27 mouse cellular contexts compared by ENCODE assay signal in the genomic region with DNA sequence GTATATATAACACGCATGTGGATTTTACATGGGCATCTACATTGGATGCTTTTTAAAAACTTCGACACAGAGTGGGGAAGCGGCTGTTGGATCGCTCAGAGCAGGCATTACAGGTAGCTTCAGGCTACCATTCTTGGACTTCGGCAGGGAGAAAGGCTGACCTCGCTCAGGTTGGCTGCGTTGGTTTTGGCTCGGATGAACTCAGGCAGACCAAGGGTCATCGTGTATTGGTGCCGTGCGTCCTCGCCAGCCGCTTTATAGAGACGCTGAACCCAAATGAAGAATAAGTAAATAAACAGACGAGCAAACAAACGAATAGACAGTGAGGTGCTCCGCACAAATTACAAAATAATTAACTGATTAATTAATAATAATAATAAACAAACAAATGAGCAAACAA. TPM values are rescaled to one million over a fixed set of nuclear protein-coding genes. Genes with fewer than 3 reads are reported as not detected.
"Had no signal": no experiment of that assay in that cellular context is flagged by ENCODE, and none has a peak within 500 bp of the region (broad histone marks: within the 10 kb centered on the region; RNA-seq: fewer than 3 reads in every experiment).

No protein-coding gene starts in this region.

- DNase-seq: lung, adult 2 months; lung, postnatal 14 days; lung, postnatal 4 days; midbrain, embryonic 14.5 days; right cerebral cortex, adult 18-20 months; right cerebral cortex, postnatal 14 days; right cerebral cortex, postnatal 4 days; thymus, adult 2 months; thymus, postnatal 14 days; thymus, postnatal 4 days had no signal

- H3K36me3 ChIP-seq: intestine, embryonic 15.5 days; limb, embryonic 10.5 days; limb, embryonic 13.5 days; liver, embryonic 12.5 days; liver, embryonic 15.5 days; neural tube, embryonic 12.5 days; neural tube, embryonic 15.5 days had no signal

- H3K4me1 ChIP-seq: intestine, embryonic 15.5 days; limb, embryonic 10.5 days; limb, embryonic 13.5 days; liver, embryonic 12.5 days; liver, embryonic 15.5 days; neural tube, embryonic 12.5 days had no signal

- H3K27me3 ChIP-seq: intestine, embryonic 15.5 days; liver, embryonic 15.5 days; neural tube, embryonic 12.5 days had no signal

- H3K9me3 ChIP-seq: intestine, embryonic 15.5 days; limb, embryonic 10.5 days; limb, embryonic 13.5 days; liver, embryonic 12.5 days; liver, embryonic 15.5 days; neural tube, embryonic 12.5 days; neural tube, embryonic 15.5 days had no signal

- H3K27ac ChIP-seq: intestine, embryonic 15.5 days; kidney, postnatal 0 days; limb, embryonic 10.5 days; limb, embryonic 13.5 days; liver, embryonic 12.5 days; liver, embryonic 15.5 days; neural tube, embryonic 12.5 days; neural tube, embryonic 15.5 days; stomach, postnatal 0 days had no signal

- H3K9ac ChIP-seq: intestine, embryonic 15.5 days; limb, embryonic 13.5 days; liver, embryonic 12.5 days; liver, embryonic 15.5 days; neural tube, embryonic 12.5 days; neural tube, embryonic 15.5 days had no signal

- H3K4me2 ChIP-seq: intestine, embryonic 15.5 days; limb, embryonic 13.5 days; liver, embryonic 12.5 days; liver, embryonic 15.5 days; midbrain, embryonic 11.5 days; neural tube, embryonic 12.5 days; neural tube, embryonic 15.5 days had no signal

- H3K4me3 ChIP-seq: intestine, embryonic 15.5 days; limb, embryonic 10.5 days; limb, embryonic 13.5 days; liver, embryonic 12.5 days; liver, embryonic 15.5 days; neural tube, embryonic 12.5 days; neural tube, embryonic 15.5 days had no signal

- ATAC-seq: intestine, embryonic 15.5 days; liver, embryonic 12.5 days had no signal

RNA-seq across cellular contexts. Expression of a gene that starts 49.4 kb away (rescaled TPM):
- total RNA-seq: layer of hippocampus, adult 18-20 months; layer of hippocampus, postnatal 14 days; left cerebral cortex, adult 8-10 months; left cerebral cortex, postnatal 14 days; megakaryocyte progenitor cell, adult 5-6 weeks; megakaryocyte-erythroid progenitor cell, adult 5-6 weeks; midbrain, postnatal 0 days had no signal
- polyA plus RNA-seq: limb, embryonic 10.5 days; lung, adult 2 months; midbrain, embryonic 11.5 days; midbrain, embryonic 14.5 days; neural tube, embryonic 12.5 days had no signal
